Mouse (Mus musculus) left cerebral cortex, adult 2 months (tissue): ENCODE results near the gene Fsd2. TPM values are rescaled to one million over a fixed set of nuclear protein-coding genes. Genes with fewer than 3 reads are reported as not detected.

Experiments used
- DNase-seq, 2 experiments: peaks; one replicate each; pipeline ENCODE4 v3.0.0; 2021 to 2022; ENCODE audit warnings: low spot score in 2 of 2, mixed read lengths in 1 of 2; ENCODE audit errors: extremely low spot score in 1 of 2
- H3K27ac ChIP-seq: fragments of 200-600 bp; 2 replicates; pipeline ENCODE4 v1.8.1; 2022
- H3K4me3 ChIP-seq: fragments of 200-600 bp; 2 replicates; pipeline ENCODE4 v1.8.1; 2022
- CTCF ChIP-seq: fragments of 200-600 bp; IDR thresholded peaks from 2 replicates; pipeline ENCODE4 v1.8.1; 2022; ENCODE audit warnings: antibody characterized with exemption, mild to moderate bottlenecking, moderate library complexity
- intact Hi-C: fragments of 180-260 bp; cut with DNase I; formaldehyde crosslinking; loops from one replicate; pipeline ENCODE4 v1.15.1; 2025
- total RNA-seq, 2 experiments: library from RNA; stranded (reverse); gene quantifications; 2 replicates each; pipeline ENCODE4 v1.2.3; 2021

Fsd2 gene
- total RNA-seq, 2 experiments from 2014 or later = 0.25 to 0.26 TPM

DNA sequence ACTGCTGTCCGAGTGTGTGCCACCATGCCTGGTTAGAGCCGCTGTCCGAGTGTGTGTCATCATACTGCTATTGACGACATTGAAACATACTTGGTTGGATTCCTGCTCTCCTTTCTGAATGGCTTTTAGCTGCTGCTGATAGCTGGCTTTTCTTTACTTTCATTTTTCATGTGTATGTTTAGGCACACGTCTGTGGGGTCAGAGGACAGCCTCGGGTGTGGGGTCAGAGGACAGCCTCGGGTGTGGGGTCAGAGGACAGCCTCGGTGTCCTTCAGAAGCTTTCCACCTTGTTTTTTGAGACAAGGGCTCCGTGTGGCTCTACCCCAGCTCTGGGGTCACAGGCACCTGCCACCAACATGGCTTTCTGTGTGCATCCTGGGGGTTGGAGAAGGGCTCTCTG is 25.9 kb upstream of the Fsd2 start:
- Histone ChIP-seq H3K27ac (no peak overlapping the region), H3K4me3 (no peak overlapping the region)
- no peak for DNase-seq
- TF ChIP-seq CTCF = no peak
- intact Hi-C loops = no loop called here

DNA sequence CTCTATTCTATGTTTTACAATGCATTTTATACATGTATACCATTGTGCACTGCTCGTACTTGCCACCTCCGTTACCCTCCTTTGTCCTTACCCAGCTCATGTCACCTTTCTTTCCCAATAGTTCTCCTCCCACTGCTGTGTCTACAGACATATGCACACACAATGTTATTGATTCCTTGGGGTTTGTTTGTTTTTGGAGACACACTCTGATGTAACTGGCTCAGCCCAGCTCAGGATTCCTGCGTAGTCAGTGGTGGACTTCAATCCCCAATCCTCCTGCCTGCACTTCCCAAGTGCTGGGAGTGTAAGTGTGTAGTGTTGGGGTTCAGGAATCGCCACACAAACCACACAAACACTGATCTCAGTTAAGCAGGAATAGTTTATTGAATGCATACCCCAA is 20.5 kb upstream of the Fsd2 start:
- DNase-seq = no peak
- TF ChIP-seq CTCF = no peak
- H3K27ac ChIP-seq = no peak overlapping the region
- H3K4me3 ChIP-seq = no peak overlapping the region
- intact Hi-C loops = no loop called here

DNA sequence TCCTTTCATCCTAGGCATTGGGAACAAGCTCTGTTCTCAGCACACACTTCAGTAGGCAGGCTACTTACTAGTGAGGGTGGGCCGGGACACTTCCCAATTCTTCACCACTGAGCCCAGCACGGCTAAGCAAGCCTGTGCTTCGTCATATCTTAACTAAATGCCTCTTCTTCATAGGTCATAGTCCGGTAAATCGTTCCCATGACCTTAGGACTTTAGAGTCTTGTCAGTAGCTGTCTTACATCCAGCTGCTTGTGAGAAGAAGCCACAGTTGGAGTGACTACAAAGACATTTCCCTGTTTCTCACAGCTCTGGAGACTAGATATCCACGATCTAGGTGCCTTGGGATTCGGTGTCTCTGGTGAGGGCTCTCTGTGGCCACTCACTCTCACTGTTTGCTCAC is 18.6 kb upstream of the Fsd2 start:
- H3K4me3 ChIP-seq = no peak overlapping the region
- H3K27ac ChIP-seq = no peak overlapping the region
- no peak for TF ChIP-seq CTCF
- no peak for DNase-seq
- intact Hi-C loops = no loop called here

DNA sequence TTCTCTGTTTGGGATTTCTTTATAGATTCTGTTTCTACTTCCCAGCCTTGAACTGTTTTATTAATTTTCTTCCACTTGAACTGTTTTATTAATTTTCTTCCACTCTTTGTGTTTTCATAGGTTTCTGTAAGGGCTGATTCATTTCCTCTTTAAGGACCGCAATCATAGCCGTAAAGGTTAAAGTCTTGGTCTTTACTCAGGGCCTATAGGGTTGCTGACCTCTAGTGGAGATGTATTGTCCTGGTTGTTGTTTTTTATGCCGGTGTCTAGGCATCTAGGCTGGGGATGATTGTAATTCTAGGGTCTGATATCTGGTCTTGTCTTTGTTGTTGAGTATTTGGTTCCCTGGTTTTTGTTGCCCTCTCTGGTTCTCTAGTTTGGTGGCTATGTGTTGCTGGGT is 16.8 kb upstream of the Fsd2 start:
- no peak; the same call in 1 of the 2 replicates for TF ChIP-seq CTCF
- H3K27ac ChIP-seq = no peak overlapping the region
- no peak overlapping the region for H3K4me3 ChIP-seq
- no peak for DNase-seq
- intact Hi-C loops = no loop called here

DNA sequence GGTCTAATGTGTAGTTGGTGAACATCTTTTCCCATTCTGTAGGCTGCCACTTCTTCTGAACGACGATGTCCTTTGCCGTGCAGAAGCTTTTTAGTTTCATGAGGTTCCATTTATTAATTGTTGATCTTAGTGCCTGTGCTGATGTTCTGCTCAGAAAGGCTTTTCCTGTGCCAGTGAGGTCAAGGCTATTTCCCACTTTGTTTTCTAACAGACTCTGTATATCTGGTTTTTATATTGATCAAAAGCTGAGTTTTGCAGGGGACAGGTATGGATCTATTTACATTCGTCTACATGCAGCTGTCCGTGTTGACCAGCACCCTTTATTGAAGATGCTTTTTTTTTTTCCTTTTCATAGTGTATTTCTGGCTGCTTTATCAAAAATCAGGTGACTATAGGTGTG is 12.6 kb upstream of the Fsd2 start:
- no peak for TF ChIP-seq CTCF
- Histone ChIP-seq H3K27ac (no peak overlapping the region), H3K4me3 (no peak overlapping the region)
- no peak for DNase-seq
- intact Hi-C loops = loop anchor here (10.0 kb wide), 2 partner anchors 205 to 415 kb away; no protein-coding TSS in a partner anchor

DNA sequence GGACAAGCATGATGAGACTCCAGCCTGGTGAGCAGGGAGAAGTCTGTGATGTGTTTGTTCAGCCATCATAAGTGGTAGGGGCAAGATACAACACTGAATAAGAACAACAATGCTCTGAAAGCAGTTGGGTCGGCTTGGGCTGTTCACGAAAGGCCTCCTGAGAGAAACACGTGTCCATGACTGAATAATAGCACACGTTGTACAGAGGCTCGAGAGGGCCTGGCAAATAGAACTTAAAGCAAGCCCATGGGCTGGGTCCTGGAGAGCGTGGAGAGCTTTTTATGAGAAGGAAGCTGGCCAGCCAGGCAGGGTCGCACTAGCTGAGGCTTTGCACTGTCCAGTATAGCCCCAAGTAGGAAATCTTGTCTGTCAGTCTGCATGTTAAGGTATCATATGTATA is 11.7 kb upstream of the Fsd2 start:
- no peak for TF ChIP-seq CTCF
- intact Hi-C loops = loop anchor here (10.0 kb wide), 2 partner anchors 204 to 414 kb away; no protein-coding TSS in a partner anchor
- no peak for DNase-seq
- H3K4me3 ChIP-seq = no peak overlapping the region
- H3K27ac ChIP-seq = no peak overlapping the region

DNA sequence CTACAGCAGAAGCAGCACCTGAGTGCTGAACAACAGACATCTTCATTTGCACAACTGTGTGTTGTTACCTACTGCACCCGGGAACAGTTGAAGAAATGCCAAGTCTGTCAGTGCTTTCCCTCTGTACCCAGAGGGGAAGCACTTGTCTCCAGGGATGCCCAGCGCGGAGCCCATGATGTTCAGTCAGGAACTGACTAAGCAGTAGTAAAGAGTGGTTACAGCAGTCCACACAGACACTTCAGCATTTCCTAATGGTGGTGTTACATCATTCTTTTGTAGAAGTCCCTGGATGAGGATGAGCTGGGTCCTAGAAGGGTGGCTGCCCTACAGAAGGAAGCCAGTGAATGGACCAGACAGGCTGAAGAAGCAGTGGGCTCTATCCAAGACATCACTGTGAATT is 11.1 kb upstream of the Fsd2 start:
- intact Hi-C loops = loop anchor here (10.0 kb wide), 2 partner anchors 203 to 413 kb away; no protein-coding TSS in a partner anchor
- no peak for TF ChIP-seq CTCF
- no peak overlapping the region for H3K27ac ChIP-seq
- H3K4me3 ChIP-seq = no peak overlapping the region
- no peak for DNase-seq

DNA sequence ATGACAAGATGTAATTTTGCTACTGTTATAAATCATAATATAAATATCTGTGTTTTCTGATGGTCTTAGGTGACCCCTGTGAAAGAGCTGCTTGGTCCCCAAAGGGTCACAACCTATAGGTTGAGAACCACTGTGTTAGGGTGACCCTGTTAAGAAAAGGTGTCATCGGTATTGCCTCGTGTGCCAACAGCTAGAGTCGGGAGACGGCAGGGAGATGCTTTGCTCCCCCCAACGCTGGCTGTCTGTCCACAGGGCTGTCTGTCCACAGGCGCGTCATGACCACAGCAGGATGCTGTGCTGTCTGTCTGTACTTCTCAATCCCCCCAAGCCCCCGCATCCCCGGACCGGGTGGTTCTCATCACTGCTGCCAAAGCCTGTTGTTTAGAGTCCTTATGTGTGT is 8.9 kb upstream of the Fsd2 start:
- no peak overlapping the region for H3K27ac ChIP-seq
- no peak for TF ChIP-seq CTCF
- DNase-seq = no peak
- H3K4me3 ChIP-seq = no peak overlapping the region
- intact Hi-C loops = loop anchor here (10.0 kb wide), 2 partner anchors 201 to 411 kb away; no protein-coding TSS in a partner anchor

DNA sequence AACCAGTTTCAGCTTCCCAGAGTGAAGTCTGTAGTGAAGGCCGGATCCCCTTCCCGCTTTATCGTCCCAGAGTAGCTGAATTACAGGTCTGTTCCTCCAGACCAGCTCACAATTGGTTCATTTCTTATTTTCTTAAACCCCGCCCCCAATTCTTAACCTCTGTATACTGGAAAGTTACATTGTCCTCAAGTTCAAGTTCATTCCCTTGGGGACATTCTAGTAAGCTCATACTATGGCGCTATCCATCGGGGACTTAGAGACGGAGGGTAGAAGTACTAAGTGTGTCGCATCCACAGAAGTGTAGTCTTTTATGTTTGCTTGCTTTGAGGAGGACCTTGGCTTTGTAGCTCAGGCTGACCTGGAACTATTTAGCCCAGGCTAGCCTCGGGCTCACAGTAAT is 7.1 kb upstream of the Fsd2 start:
- no peak for TF ChIP-seq CTCF
- DNase-seq = no peak
- Histone ChIP-seq H3K4me3 (no peak overlapping the region), H3K27ac (no peak overlapping the region)
- intact Hi-C loops = loop anchor here (5.0 to 10.0 kb wide), 7 partner anchors 97 to 409 kb away; partner anchors contain the start of gene Homer2

DNA sequence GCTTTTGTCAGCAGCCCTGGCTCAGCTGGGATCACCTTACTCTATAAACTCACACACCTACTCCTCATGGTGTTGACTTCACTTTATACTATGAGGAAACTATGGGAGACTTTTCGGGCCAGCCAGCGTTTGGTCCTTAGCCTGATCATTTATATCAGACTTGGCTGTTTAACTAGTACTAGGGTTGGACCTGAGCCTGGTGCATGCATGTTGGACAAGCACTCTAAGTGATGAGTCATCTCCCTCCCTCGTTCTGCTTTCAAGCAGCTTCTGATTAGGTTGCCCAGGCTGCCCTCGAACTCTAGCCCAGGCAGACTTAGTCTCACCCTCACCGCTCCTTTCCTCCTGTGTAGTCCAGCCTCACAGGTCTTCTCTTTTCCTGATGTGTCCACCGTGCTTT is 6.7 kb upstream of the Fsd2 start:
- DNase-seq = no peak
- intact Hi-C loops = loop anchor here (5.0 to 10.0 kb wide), 7 partner anchors 96 to 409 kb away; partner anchors contain the start of gene Homer2
- TF ChIP-seq CTCF = no peak
- Histone ChIP-seq H3K27ac (no peak overlapping the region), H3K4me3 (no peak overlapping the region)

DNA sequence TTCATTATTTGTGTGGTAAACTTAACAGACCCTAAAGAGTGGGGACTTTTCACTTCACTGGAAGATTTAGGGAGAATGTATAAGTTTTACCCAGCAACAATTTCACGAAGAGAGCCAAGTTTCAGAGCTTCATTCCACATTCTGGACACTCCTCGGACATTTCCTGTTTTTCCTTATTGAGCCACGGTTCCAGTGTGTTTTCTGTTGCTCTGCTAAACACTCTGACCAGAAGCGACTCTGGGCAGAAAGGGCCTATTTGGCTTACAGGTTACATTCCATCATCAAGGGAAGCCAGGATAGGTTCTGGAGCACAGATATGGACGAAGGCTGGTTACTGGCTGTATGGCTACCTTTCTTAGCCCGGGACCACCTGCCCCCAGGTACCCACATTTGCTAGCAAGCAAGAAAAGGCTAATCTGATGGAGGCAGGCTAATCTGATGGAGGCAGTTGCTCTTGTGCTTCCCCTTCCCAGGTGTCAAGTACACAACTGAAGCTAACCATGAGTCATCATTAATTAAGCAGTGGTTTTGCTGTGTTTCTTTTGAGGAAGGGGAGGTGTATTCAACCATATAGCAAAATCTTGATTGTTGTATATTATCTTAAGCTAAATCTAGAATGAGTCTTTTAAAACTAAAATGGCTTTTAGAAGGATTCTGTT is 6.0 kb upstream of the Fsd2 start:
- no peak for TF ChIP-seq CTCF
- no peak for DNase-seq
- intact Hi-C loops = loop anchor here (5.0 to 10.0 kb wide), 7 partner anchors 95 to 408 kb away; partner anchors contain the start of gene Homer2
- Histone ChIP-seq H3K27ac (no peak overlapping the region; the same call in 1 of the 2 replicates), H3K4me3 (peak overlapping the region; percentile 92)

DNA sequence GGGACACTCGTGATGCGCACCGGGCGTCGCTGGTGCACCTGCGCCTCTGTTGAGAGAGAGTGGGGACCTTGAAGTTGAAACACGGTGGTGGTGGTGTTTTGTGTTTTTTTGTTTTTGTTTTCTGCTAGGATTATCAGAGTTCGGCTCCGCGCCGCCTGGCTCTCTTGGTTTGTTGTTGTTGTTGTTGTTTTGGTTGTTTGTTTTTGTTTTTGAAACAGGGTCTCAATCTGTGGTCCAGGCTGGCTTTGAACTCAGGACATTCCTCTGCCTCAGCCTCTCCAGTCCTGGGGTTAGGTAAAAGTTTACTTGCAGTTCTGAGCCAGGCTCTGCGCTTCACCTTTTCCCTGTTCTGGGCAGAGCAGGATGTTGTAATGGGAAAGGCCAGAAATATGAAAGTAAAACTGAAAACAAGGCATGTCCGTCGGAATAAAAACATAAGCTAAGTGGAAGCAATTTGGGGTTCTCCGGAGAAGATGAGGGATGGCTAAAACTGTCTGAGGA is 5.2 kb upstream of the Fsd2 start:
- intact Hi-C loops = loop anchor here (1.0 to 10.0 kb wide), 11 partner anchors 29 to 407 kb away; partner anchors contain the start of genes Cpeb1 and Homer2
- no peak for DNase-seq
- peak overlapping the region; percentile 92 for H3K4me3 ChIP-seq
- H3K27ac ChIP-seq = peak overlapping the region; percentile 91
- no peak for TF ChIP-seq CTCF
